Mouse (Mus musculus): ENCODE measurements around the gene Dysf.

The Dysf gene

DNA sequence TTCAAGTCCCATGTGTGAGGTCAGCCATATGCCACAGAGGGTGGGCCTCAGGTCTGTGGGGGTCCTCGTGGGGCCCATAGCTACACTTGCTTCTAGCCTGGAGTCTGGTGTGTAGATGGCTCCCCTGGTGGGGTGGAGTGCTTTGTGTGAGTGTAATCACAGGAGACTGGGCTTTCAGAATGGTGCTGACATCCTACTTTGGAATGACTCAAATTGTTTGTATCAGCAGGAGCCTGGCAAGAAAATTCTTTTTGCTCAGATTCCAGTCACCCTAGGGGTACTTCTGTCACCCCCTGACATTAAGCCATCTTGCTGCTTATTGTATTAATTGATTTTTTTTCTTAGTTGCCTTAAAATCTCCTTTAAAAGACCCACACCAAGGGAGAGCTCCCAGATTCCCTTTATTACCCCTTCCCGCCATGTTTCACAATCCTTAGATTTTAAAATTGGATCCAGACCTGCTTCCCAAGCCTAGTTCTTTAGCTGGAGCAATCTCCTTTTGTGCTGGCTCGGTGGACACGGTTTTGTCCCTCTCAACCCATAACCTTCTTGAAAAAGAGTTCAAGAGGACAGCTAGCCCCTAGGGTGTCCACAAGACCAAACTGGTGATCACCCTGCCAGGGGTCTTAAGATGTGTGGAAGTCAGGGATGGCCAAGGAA lies 237.8 kb downstream of the Dysf start:
- DNase-seq, result no peak

- DNase-seq, result no peak
Measured at GRCm38 (mm10) chr6:84246979-84247378, 238.6 kb downstream of the Dysf start.

All from right cerebral cortex, postnatal 4 days (tissue).